Mouse (Mus musculus): ENCODE measurements around the gene Tbl3. TPM values are rescaled to one million over a fixed set of nuclear protein-coding genes. Genes with fewer than 3 reads are reported as not detected.
A peak's percentile ranks its signal among the peaks of the same experiment; 100 is the strongest.

Gene Tbl3
- polyA plus RNA-seq, 2 experiments: 26.8 to 31.3 TPM

- peak within 1 kb of the TSS; percentile 95 for H3K9ac ChIP-seq (replicated peaks)
- WGBS (ENCODE audit: insufficient replicate concordance): 64% methylated on average over 4 of the region's 4 CpGs
Observed at GRCm38 (mm10) chr17:24717943-24718342, 10.5 kb upstream of the Tbl3 start, which contains the start of the genes Rnf151 and Rps2. TSS of gene Rnf151 (minus strand) at chr17:24718063. TSS of gene Rps2 (plus strand) at chr17:24718116.

DNA sequence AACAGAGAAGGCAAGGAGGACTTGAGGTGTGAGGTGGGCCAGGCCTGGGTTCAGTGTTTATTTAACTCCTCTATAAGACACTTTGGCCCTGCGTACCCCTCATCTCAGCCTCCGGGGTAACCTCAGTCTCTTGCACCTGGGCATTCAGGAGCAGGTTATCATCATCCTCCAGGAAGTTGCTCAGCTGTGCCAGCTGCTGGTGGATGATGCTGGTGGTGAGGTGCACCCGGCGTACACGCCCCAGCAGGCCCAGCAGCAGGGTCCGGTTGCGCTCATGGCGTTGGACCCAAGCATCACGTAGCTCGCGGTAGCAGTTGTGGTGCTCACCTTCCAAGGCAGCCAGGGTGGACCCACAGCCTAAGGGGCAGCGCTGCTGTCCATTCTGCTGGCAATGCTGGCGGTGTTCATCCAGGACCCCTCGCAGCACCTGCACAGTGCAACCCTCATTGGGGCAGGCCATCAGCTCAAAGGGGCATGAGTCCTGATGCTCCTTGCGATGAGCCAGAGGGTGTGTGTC is 8.8 kb upstream of the Tbl3 start:
- no peaks in the 10 kb centered on the region for H3K9me3 ChIP-seq (ENCODE audit: control insufficient read depth, low read length)
- H3K27me3 ChIP-seq (ENCODE audit: control insufficient read depth, insufficient read depth, low read length): no peaks in the 10 kb centered on the region
- no peak overlapping the region for H3K4me2 ChIP-seq (ENCODE audit: low read depth)
- peaks cover 2 to 6% of the 10 kb centered on the region in 2 experiments for H3K4me1 ChIP-seq (replicated peaks; ENCODE audit: control insufficient read depth in 2 of 2, insufficient read depth in 2 of 2, low read length in 1 of 2)
- DNase-seq (ENCODE audit: low read depth in 3 of 3, low spot score in 3 of 3) (no peak), ATAC-seq (ENCODE audit: insufficient read depth) (no peak)
- no peak overlapping the region for H3K4me3 ChIP-seq (ENCODE audit: insufficient read depth in 1 of 2, low read depth in 2 of 2, low read length in 2 of 2)
- TF ChIP-seq EP300 (IDR thresholded peaks at IDR 0.05; ENCODE audit: low read depth) (no peak), CTCF (IDR thresholded peaks at IDR 0.05; ENCODE audit: low read depth) (no peak)
- H3K9ac ChIP-seq (replicated peaks): no peak overlapping the region
- 89% methylated on average over 15 of the region's 15 CpGs for WGBS (ENCODE audit: insufficient replicate concordance)
- peaks cover 5% of the 10 kb centered on the region for H3K36me3 ChIP-seq (replicated peaks; ENCODE audit: control insufficient read depth, insufficient read depth, low read depth)
- no peak overlapping the region for H3K27ac ChIP-seq

More at GRCm38 (mm10) chr17:24717943-24718342, 10.5 kb upstream of the Tbl3 start, which contains the start of the genes Rnf151 and Rps2:
- TF ChIP-seq CTCF (IDR thresholded peaks at IDR 0.05; ENCODE audit: low read depth): no peak
- TF ChIP-seq EP300 (IDR thresholded peaks at IDR 0.05; ENCODE audit: low read depth): no peak
- DNase-seq (ENCODE audit: low read depth in 3 of 3, low spot score in 3 of 3): no peak
- Histone ChIP-seq H3K27ac (peak within 1 kb of the TSS; percentile 26; the same call in 1 of the 2 replicates), H3K4me3 (ENCODE audit: insufficient read depth in 1 of 2, low read depth in 2 of 2, low read length in 2 of 2) (peak within 1 kb of the TSS; percentile 96 to 97), H3K4me2 (ENCODE audit: low read depth) (peak within 1 kb of the TSS; percentile 92), H3K4me1 (replicated peaks; ENCODE audit: control insufficient read depth in 2 of 2, insufficient read depth in 2 of 2, low read length in 1 of 2) (peaks cover 10 to 17% of the 10 kb centered on the region in 2 experiments), H3K27me3 (ENCODE audit: control insufficient read depth, insufficient read depth, low read length) (no peaks in the 10 kb centered on the region), H3K36me3 (replicated peaks; ENCODE audit: control insufficient read depth, insufficient read depth, low read depth) (peaks cover 19% of the 10 kb centered on the region), H3K9me3 (ENCODE audit: control insufficient read depth, low read length) (no peaks in the 10 kb centered on the region)
- no peak for ATAC-seq (ENCODE audit: insufficient read depth)

DNA sequence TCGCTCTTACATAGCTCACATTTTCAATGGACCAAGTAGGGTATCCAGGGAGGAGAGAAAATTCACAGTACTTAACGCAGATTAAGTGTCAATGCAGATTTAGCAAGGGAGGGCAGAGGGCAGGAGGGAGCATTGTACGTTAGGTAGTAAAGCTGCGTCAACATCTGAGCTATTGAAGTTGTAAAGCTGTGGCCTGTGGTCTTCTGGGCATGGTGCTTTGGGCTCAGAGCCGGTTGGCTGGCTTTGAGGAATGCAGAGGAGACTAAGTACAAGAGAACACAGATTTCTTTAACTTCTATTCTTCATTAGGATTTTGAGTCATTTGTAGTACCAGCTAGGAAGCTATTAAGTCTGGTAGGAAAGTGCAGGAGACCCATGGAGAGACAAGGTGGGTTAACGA is 8.1 kb upstream of the Tbl3 start:
- ATAC-seq (ENCODE audit: insufficient read depth) (no peak), DNase-seq (ENCODE audit: low read depth in 3 of 3, low spot score in 3 of 3) (no peak)
- WGBS (ENCODE audit: insufficient replicate concordance): 81% methylated on average over 6 of the region's 6 CpGs
- Histone ChIP-seq H3K27ac (no peak overlapping the region), H3K9ac (replicated peaks) (no peak overlapping the region), H3K4me1 (replicated peaks; ENCODE audit: control insufficient read depth in 2 of 2, insufficient read depth in 2 of 2, low read length in 1 of 2) (peaks cover 2 to 6% of the 10 kb centered on the region in 2 experiments), H3K36me3 (replicated peaks; ENCODE audit: control insufficient read depth, insufficient read depth, low read depth) (peaks cover under 1% of the 10 kb centered on the region; the same call in 1 of the 2 replicates), H3K4me2 (ENCODE audit: low read depth) (no peak overlapping the region), H3K4me3 (ENCODE audit: insufficient read depth in 1 of 2, low read depth in 2 of 2, low read length in 2 of 2) (no peak overlapping the region), H3K9me3 (ENCODE audit: control insufficient read depth, low read length) (no peaks in the 10 kb centered on the region), H3K27me3 (ENCODE audit: control insufficient read depth, insufficient read depth, low read length) (no peaks in the 10 kb centered on the region)
- TF ChIP-seq CTCF (IDR thresholded peaks at IDR 0.05; ENCODE audit: low read depth): no peak
- TF ChIP-seq EP300 (IDR thresholded peaks at IDR 0.05; ENCODE audit: low read depth): no peak

- peak overlapping the region in 1 of 2 experiments; percentile 86; a peak in 2 of 4 replicates for H3K4me3 ChIP-seq (ENCODE audit: insufficient read depth in 1 of 2, low read depth in 2 of 2, low read length in 2 of 2)
- H3K27me3 ChIP-seq (ENCODE audit: control insufficient read depth, insufficient read depth, low read length): no peaks in the 10 kb centered on the region
- TF ChIP-seq CTCF (IDR thresholded peaks at IDR 0.05; ENCODE audit: low read depth) (peak; percentile 58; the same call in 1 of the 2 replicates), EP300 (IDR thresholded peaks at IDR 0.05; ENCODE audit: low read depth) (no peak)
- H3K36me3 ChIP-seq (replicated peaks; ENCODE audit: control insufficient read depth, insufficient read depth, low read depth): peaks cover 3% of the 10 kb centered on the region; the same call in 1 of the 2 replicates
- peaks cover 12 to 14% of the 10 kb centered on the region in 2 experiments for H3K4me1 ChIP-seq (replicated peaks; ENCODE audit: control insufficient read depth in 2 of 2, insufficient read depth in 2 of 2, low read length in 1 of 2)
- no peak overlapping the region for H3K27ac ChIP-seq
- H3K4me2 ChIP-seq (ENCODE audit: low read depth): peak overlapping the region; percentile 97
- no peaks in the 10 kb centered on the region for H3K9me3 ChIP-seq (ENCODE audit: control insufficient read depth, low read length)
- 18% methylated on average over 2 of the region's 2 CpGs for WGBS (ENCODE audit: insufficient replicate concordance)
- DNase-seq (ENCODE audit: low read depth in 3 of 3, low spot score in 3 of 3): peak in 1 of 3 experiments; percentile 61
- no peak for ATAC-seq (ENCODE audit: insufficient read depth)
- no peak overlapping the region for H3K9ac ChIP-seq (replicated peaks)
Observed at GRCm38 (mm10) chr17:24708646-24709045, 1.2 kb upstream of the Tbl3 start.

DNA sequence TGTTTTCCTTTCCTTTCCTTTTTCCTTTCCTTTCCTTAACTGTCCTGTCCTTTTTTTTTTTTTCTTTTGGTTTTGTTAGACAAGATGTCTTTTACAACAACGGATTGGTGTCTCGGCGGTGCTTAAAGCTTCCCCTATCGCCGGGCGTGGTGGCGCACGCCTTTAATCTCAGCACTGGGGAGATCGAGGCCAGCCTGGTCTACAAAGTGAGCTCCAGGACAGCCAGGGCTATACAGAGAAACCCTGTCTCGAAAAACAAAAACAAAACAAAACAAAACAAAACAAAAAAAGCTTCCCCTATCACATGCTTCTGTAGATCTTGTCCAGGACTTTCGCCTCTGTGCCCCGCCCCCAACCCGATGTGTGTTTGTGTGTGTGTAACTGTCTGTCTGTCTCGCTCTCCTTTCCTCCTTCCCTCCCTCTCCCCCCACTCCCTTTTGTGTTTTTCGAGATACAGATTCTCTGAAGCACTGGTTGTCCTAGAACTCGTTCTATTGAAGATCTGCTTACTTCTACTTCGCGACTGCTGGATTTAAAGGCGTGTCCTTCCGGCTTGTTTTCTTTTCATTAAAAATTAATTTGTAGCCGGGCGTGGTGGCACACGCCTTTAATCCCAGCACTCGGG is 453 bp upstream of the Tbl3 start:
- Histone ChIP-seq H3K27me3 (ENCODE audit: control insufficient read depth, insufficient read depth, low read length) (no peaks in the 10 kb centered on the region), H3K9me3 (ENCODE audit: control insufficient read depth, low read length) (no peaks in the 10 kb centered on the region), H3K4me2 (ENCODE audit: low read depth) (peak overlapping the region; percentile 97), H3K36me3 (replicated peaks; ENCODE audit: control insufficient read depth, insufficient read depth, low read depth) (peaks cover 4% of the 10 kb centered on the region; the same call in 1 of the 2 replicates), H3K4me1 (replicated peaks; ENCODE audit: control insufficient read depth in 2 of 2, insufficient read depth in 2 of 2, low read length in 1 of 2) (peaks cover 12 to 14% of the 10 kb centered on the region in 2 experiments), H3K9ac (replicated peaks) (peak overlapping the region; percentile 83), H3K27ac (peak overlapping the region; percentile 90), H3K4me3 (ENCODE audit: insufficient read depth in 1 of 2, low read depth in 2 of 2, low read length in 2 of 2) (peak overlapping the region; percentile 72 to 86)
- WGBS (ENCODE audit: insufficient replicate concordance): 3% methylated on average over 24 of the region's 24 CpGs
- DNase-seq (ENCODE audit: low read depth in 3 of 3, low spot score in 3 of 3) (no peak), ATAC-seq (ENCODE audit: insufficient read depth) (peak; percentile 61; the same call in 1 of the 2 replicates)
- TF ChIP-seq EP300 (IDR thresholded peaks at IDR 0.05; ENCODE audit: low read depth): no peak
- no peak for TF ChIP-seq CTCF (IDR thresholded peaks at IDR 0.05; ENCODE audit: low read depth)

Measured in liver, embryonic 14.5 days (tissue).